Mouse (Mus musculus) kidney, embryonic 16.5 days (tissue): ENCODE measurements around the gene Olfr303. TPM values are rescaled to one million over a fixed set of nuclear protein-coding genes. Genes with fewer than 3 reads are reported as not detected.
"Not testable (repeated sequence)": the region's sequence is repeated elsewhere in the genome, so short reads cannot be mapped to it uniquely, and the experiment has no call there.

ENCODE experiments used
- ATAC-seq: fragments of 200-750 bp; cut with Nextera tagmentation; 2 replicates; pipeline ENCODE4 v1.8.0; 2017; ENCODE audit warnings: moderate TSS enrichment; ENCODE audit not compliant: low FRiP score, low TSS enrichment
- H3K27ac ChIP-seq: fragments of 300-500 bp; sonication (generic); 2 replicates; pipeline ENCODE4 v1.5.1; 2014; ENCODE audit warnings: low read length
- H3K27me3 ChIP-seq: fragments of 300-500 bp; sonication (generic); 2 replicates; pipeline ENCODE4 v1.6.1; 2014; ENCODE audit warnings: low read length, control low read depth, mixed read lengths; ENCODE audit not compliant: insufficient read depth
- H3K36me3 ChIP-seq: fragments of 300-500 bp; sonication (generic); 2 replicates; pipeline ENCODE4 v1.6.1; 2014; ENCODE audit warnings: low read length, control low read depth, mixed read lengths; ENCODE audit not compliant: insufficient read depth
- H3K4me1 ChIP-seq: fragments of 300-500 bp; sonication (generic); 2 replicates; pipeline ENCODE4 v1.6.1; 2014; ENCODE audit warnings: low read length, control low read depth, mixed read lengths; ENCODE audit not compliant: insufficient read depth
- H3K4me2 ChIP-seq: fragments of 300-500 bp; sonication (generic); replicated peaks from 2 replicates; pipeline ENCODE4 v1.6.1; 2014; ENCODE audit warnings: low read depth, low read length
- H3K4me3 ChIP-seq: fragments of 300-500 bp; sonication (generic); 2 replicates; pipeline ENCODE4 v1.5.1; 2014; ENCODE audit warnings: mild to moderate bottlenecking, low read length
- H3K9ac ChIP-seq: fragments of 300-500 bp; sonication (generic); replicated peaks from 2 replicates; pipeline ENCODE4 v1.6.1; 2014; ENCODE audit warnings: low read length
- H3K9me3 ChIP-seq: fragments of 300-500 bp; sonication (generic); 2 replicates; pipeline ENCODE4 v1.6.1; 2016; ENCODE audit warnings: low read length, control low read depth
- WGBS: fragments of 180-500 bp; shearing (Covaris S2); extraction: QIAGEN DNeasy Blood & Tissue Kit; methylation state at CpG from one replicate; pipeline ENCODE4 v1.1.7; 2014; 5-methylcytosine and 5-hydroxymethylcytosine counted together
- polyA plus RNA-seq: library from polyadenylated mRNA; unstranded; fragments of >200 nt; fragmentation: Nextera tagmentation; extraction: Ambion mirVana; gene quantifications from 2 replicates; pipeline ENCODE4 v1.2.1, GENCODE M21; 2015

Gene Olfr303
- not detected in 2 replicates for polyA plus RNA-seq

DNA sequence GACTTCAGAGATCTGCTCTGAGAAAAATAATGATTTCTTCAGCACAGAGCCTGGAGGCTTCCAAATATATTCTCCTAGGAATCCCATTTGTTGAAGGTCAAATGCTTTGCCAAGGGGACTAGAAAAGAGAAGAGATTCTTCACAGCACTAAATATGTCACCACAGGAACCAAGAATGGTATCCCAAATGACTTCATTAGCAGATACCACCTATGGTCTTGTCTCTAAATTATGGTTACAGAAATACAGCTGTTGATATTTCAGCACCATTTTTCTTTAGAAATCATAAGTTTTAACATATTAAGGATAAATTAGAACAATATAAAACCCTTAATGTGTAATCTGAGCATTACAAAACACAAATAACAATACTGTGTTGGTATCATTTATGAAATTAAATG is at the start of gene Olfr303:
Gene Olfr303 (minus strand): TSS at position 101 of the 400 bp plus-strand sequence.
- ATAC-seq: no peak
- Histone ChIP-seq H3K4me3 (no peak within 1 kb of the TSS), H3K27me3 (no peaks in the 10 kb centered on the region)

DNA sequence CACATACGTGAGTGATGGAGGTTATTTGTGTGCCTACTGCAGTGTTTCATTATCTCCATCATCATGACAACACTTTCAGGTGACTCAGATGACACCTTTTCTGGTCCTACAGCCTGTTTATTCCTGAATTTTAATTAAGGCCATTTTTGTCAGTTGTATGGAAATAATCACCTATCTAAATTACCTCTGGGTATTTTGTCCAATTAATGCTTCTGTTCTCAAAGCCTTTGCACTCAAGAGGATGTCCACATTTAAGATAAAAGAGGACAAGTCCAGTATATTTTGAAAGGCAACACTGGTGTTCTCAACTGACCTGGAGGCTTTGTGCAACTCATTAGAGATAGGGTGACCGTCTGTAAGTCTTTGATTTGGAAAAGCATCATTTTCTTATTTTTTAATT is 6.0 kb upstream of the Olfr303 start, which contains the start of gene Olfr301:
Gene Olfr301 (plus strand): TSS at position 301 of the 400 bp plus-strand sequence.
- no peaks in the 10 kb centered on the region for H3K36me3 ChIP-seq
- no peak within 1 kb of the TSS for H3K4me3 ChIP-seq
- no peak within 1 kb of the TSS for H3K9ac ChIP-seq
- no peak within 1 kb of the TSS for H3K4me2 ChIP-seq
- no peak for ATAC-seq
- no peaks in the 10 kb centered on the region for H3K4me1 ChIP-seq
- 81% methylated on average over 2 of the region's 2 CpGs for WGBS
- no peaks in the 10 kb centered on the region for H3K27me3 ChIP-seq
- no peaks in the 10 kb centered on the region for H3K9me3 ChIP-seq
- no peak within 1 kb of the TSS for H3K27ac ChIP-seq

More for the DNA sequence above, at the start of gene Olfr303:
- Histone ChIP-seq H3K4me2 (no peak within 1 kb of the TSS), H3K36me3 (no peaks in the 10 kb centered on the region), H3K27ac (no peak within 1 kb of the TSS), H3K4me1 (no peaks in the 10 kb centered on the region), H3K9me3 (no peaks in the 10 kb centered on the region), H3K9ac (no peak within 1 kb of the TSS)

DNA sequence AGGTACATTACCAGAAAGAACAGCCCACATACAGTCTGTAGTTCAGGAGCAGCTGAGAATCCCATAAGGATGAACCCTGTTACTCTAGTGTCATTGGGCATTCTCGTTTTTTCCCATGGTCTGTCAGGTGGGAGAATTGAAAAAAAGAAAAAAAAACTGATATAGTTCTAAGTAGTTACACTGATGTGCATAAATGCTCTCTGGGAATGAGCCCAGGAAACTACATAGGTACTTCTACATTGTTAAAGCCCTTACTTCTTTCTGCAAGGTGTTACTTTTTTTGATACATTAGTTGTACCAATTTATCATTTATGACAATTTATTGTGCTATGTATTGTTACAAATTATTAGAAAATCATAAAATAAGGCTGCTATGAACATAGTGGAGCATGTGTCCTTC is 11.0 kb downstream of the Olfr303 start, which contains the start of gene Olfr304:
Gene Olfr304 (minus strand): TSS at position 101 of the 400 bp plus-strand sequence.
- no peaks in the 10 kb centered on the region for H3K27me3 ChIP-seq
- H3K27ac ChIP-seq: no peak within 1 kb of the TSS
- no peak within 1 kb of the TSS for H3K4me2 ChIP-seq
- no peak within 1 kb of the TSS for H3K9ac ChIP-seq
- H3K4me1 ChIP-seq: no peaks in the 10 kb centered on the region
- H3K36me3 ChIP-seq: no peaks in the 10 kb centered on the region
- H3K9me3 ChIP-seq: no peaks in the 10 kb centered on the region
- H3K4me3 ChIP-seq: no peak within 1 kb of the TSS
- WGBS: 73% methylated on average over 1 of the region's 1 CpGs
- ATAC-seq: no peak

DNA sequence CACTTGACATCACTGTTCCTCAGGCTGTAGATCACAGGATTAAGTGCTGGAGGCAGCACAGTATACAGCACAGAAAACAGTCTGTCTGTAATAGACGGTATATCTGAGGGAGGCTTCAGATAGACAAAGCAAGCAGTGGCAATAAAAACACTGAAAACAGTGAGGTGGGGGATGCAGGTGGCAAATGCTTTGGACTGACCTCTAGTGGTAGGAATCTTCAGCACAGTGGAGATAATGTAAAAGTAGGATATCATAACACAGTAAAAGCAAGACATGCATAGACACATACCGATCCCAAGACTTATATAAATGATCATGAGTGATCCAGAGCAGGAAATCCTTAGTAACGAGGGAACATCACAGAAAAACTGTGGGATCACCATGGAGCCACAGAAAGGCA is 11.8 kb downstream of the Olfr303 start:
- Histone ChIP-seq H3K4me3 (no peak overlapping the region), H3K36me3 (no peaks in the 10 kb centered on the region), H3K9me3 (no peaks in the 10 kb centered on the region), H3K4me2 (no peak overlapping the region), H3K4me1 (no peaks in the 10 kb centered on the region), H3K27ac (no peak overlapping the region), H3K9ac (no peak overlapping the region), H3K27me3 (no peaks in the 10 kb centered on the region)
- ATAC-seq: no peak
- WGBS: 74% methylated on average over 3 of the region's 3 CpGs

DNA sequence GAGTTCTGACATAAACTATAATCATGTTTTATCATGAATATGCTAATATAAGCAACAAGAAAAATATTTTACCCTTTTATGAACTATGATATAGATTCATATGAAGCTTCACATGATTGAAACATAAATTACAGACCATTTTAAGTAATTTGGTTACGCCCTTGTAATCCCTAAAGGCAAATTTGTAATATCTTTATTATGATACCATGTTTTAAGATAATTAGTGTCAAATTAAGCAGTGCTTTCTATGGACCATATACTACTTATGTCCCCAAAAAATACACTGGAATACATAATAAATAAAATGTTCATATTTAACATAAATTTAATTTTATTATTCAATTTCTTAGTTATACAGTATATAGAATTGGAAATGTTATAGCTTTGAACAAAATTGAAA is 30.8 kb downstream of the Olfr303 start, which contains the start of gene Olfr305:
Gene Olfr305 (minus strand): TSS at position 101 of the 400 bp plus-strand sequence.
- ATAC-seq: no peak
- no peaks in the 10 kb centered on the region for H3K36me3 ChIP-seq
- no peak within 1 kb of the TSS for H3K9ac ChIP-seq
- no peaks in the 10 kb centered on the region for H3K9me3 ChIP-seq
- H3K27ac ChIP-seq: no peak within 1 kb of the TSS
- H3K4me2 ChIP-seq: no peak within 1 kb of the TSS
- H3K4me3 ChIP-seq: no peak within 1 kb of the TSS
- no peaks in the 10 kb centered on the region for H3K27me3 ChIP-seq
- WGBS: 80% methylated on average over 1 of the region's 1 CpGs
- H3K4me1 ChIP-seq: no peaks in the 10 kb centered on the region

DNA sequence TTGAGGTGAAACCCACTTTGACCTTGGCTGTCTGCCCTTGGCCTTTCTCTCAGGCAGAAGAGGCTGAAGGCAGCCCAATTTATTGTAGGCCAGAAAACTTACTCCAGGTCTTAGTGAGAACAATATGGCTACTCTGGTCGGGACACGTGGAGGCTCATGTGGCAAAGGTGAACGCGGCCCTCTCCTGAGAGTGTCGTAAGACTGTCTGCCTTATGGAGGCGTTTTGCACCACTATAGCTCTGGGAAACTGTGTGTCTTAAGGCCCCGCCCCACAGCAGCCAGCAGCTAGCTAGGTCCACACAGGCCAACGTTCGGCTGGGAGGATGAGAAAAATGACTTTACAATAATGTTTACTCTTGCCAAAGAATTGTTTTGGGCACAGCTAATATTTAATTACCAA is 51.3 kb downstream of the Olfr303 start:
- 89% methylated on average over 9 of the region's 9 CpGs for WGBS
- not testable (repeated sequence) for H3K4me3 ChIP-seq, H3K27ac ChIP-seq, H3K9me3 ChIP-seq, ATAC-seq, H3K27me3 ChIP-seq, H3K9ac ChIP-seq, H3K36me3 ChIP-seq, H3K4me2 ChIP-seq, H3K4me1 ChIP-seq

DNA sequence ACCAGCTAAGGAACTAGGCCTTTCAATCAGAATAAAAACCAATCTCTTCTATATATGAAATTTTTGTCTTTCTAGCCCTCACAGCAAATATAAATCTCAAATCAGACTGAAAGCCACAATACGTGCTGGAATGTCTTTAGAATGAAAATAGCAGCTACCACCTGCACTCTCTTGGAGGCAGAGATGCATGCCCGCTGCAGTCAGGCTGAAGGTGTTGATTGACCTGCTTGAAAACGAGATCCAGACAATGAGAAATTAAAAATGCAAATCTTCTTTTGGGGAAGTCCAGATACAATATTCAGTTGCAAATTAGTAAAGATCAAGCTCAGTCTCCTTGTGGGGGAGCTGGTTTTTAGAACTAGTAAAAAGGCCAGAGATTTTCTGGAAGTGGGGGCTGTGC is 53.3 kb downstream of the Olfr303 start:
- H3K36me3 ChIP-seq: no peaks in the 10 kb centered on the region
- no peaks in the 10 kb centered on the region for H3K4me1 ChIP-seq
- H3K27ac ChIP-seq: no peak overlapping the region
- no peak overlapping the region for H3K4me3 ChIP-seq
- no peak overlapping the region for H3K4me2 ChIP-seq
- H3K27me3 ChIP-seq: no peaks in the 10 kb centered on the region
- H3K9me3 ChIP-seq: no peaks in the 10 kb centered on the region
- 76% methylated on average over 3 of the region's 3 CpGs for WGBS
- ATAC-seq: no peak
- H3K9ac ChIP-seq: no peak overlapping the region

DNA sequence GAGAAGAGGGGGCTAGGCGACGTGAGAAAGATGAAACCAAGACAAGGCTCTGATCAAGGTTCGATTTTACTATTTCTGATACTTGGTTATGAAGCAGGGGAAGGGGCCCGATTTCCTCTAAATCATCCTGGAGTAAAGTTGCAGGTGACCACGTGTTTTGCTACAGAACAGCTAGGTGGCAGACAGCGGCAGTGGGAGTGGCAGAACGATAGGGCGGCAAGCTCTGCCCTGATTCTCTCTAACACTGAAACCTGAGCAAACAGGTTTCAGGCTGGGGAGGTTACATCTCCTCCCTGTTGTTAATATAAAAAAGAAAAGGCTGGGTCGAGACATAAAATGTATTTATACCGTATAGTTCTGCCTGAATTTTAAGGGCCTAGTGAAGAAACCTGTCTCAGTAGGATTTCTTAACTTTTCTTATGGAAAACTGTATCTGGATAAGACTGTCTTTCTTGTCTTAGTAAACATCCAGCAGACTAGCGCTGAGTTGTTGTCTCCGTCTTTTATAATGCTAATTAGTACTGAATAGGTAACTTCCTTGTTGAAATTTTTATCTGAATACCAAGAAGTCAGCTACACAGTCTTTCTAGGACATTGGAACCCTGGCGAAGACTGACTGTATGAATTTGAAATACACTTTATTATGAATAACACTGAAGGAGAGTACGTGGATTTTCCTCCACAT is 54.6 kb downstream of the Olfr303 start:
- Histone ChIP-seq H3K4me3 (no peak overlapping the region), H3K9me3 (no peaks in the 10 kb centered on the region), H3K36me3 (no peaks in the 10 kb centered on the region), H3K9ac (no peak overlapping the region), H3K27me3 (no peaks in the 10 kb centered on the region), H3K27ac (no peak overlapping the region), H3K4me2 (no peak overlapping the region), H3K4me1 (no peaks in the 10 kb centered on the region)
- ATAC-seq: no peak
- WGBS: 72% methylated on average over 14 of the region's 14 CpGs

Other genes with a start within 250 kb of the Olfr303 start
- not detected in 2 replicates for gene Vmn2r75, start 226.0 kb downstream of the Olfr303 start, polyA plus RNA-seq
- not detected in 2 replicates for gene Vmn2r76, start 151.5 kb downstream of the Olfr303 start, polyA plus RNA-seq
- not detected in 2 replicates for gene Olfr310, start 120.6 kb downstream of the Olfr303 start, polyA plus RNA-seq
- not detected in 2 replicates for gene Olfr309, start 84.1 kb downstream of the Olfr303 start, polyA plus RNA-seq
- not detected in 2 replicates for gene Olfr308, start 72.2 kb downstream of the Olfr303 start, polyA plus RNA-seq
- not detected in 2 replicates for gene Olfr307, start 60.2 kb downstream of the Olfr303 start, polyA plus RNA-seq
- not detected in 2 replicates for gene Olfr305, start 30.9 kb downstream of the Olfr303 start, polyA plus RNA-seq
- gene Olfr304, start 11.1 kb downstream of the Olfr303 start, polyA plus RNA-seq: not detected in 2 replicates
- not detected in 2 replicates for gene Olfr301, start 6.1 kb upstream of the Olfr303 start, polyA plus RNA-seq
- not detected in 2 replicates for gene Olfr299, start 62.1 kb upstream of the Olfr303 start, polyA plus RNA-seq
- not detected in 2 replicates for gene Olfr298, start 94.7 kb upstream of the Olfr303 start, polyA plus RNA-seq
- gene Olfr297, start 122.2 kb upstream of the Olfr303 start, polyA plus RNA-seq: not detected in 2 replicates
- gene Olfr295, start 186.1 kb upstream of the Olfr303 start, polyA plus RNA-seq: not detected in 2 replicates
- not detected in 2 replicates for gene Olfr294, start 218.9 kb upstream of the Olfr303 start, polyA plus RNA-seq